Mouse (Mus musculus) myocyte (in vitro differentiated cells): ENCODE measurements around the gene Bdkrb2. TPM values are rescaled to one million over a fixed set of nuclear protein-coding genes. Genes with fewer than 3 reads are reported as not detected.

Experiments
- H3K27me3 ChIP-seq: one replicate; pipeline ENCODE4 v1.6.1; 2011; ENCODE audit not compliant: control insufficient read depth, insufficient read depth, insufficient read length
- H3K36me3 ChIP-seq: one replicate; pipeline ENCODE4 v1.6.1; 2011; ENCODE audit not compliant: control insufficient read depth, insufficient read depth
- H3K4me2 ChIP-seq: one replicate; pipeline ENCODE4 v1.6.1; 2011; ENCODE audit warnings: low read depth, control low read depth
- H3K4me3 ChIP-seq: one replicate; pipeline ENCODE4 v1.5.1; 2011; ENCODE audit warnings: mild to moderate bottlenecking, control low read depth, moderate library complexity
- H3K79me2 ChIP-seq: one replicate; pipeline ENCODE4 v1.6.1; 2011; ENCODE audit not compliant: control insufficient read depth, insufficient read depth
- H3ac ChIP-seq: one replicate; pipeline ENCODE4 v1.6.1; 2011; ENCODE audit not compliant: control insufficient read depth, insufficient read length
- CEBPB ChIP-seq: IDR thresholded peaks from 2 replicates; pipeline ENCODE4 v1.6.1; 2011; ENCODE audit warnings: mild to moderate bottlenecking, moderate library complexity; ENCODE audit not compliant: poor library complexity, insufficient read depth, severe bottlenecking
- E2F4 ChIP-seq: IDR thresholded peaks from one replicate; pipeline ENCODE4 v1.6.1; 2011; ENCODE audit warnings: mild to moderate bottlenecking, control low read depth, moderate library complexity; ENCODE audit not compliant: insufficient read depth
- MAX ChIP-seq: IDR thresholded peaks from one replicate; pipeline ENCODE4 v1.6.1; 2011; ENCODE audit warnings: low read depth, mild to moderate bottlenecking, control low read depth
- MYOD1 ChIP-seq, 3 experiments: IDR thresholded peaks; one replicate each; pipeline ENCODE4 v1.6.1; 2011; ENCODE audit warnings: control low read depth in 2 of 3, low read depth in 2 of 3, mild to moderate bottlenecking in 2 of 3, moderate library complexity in 1 of 3; ENCODE audit not compliant: insufficient read length in 2 of 3, control insufficient read depth in 1 of 3
- MYOG ChIP-seq, 3 experiments: IDR thresholded peaks; one replicate each; pipeline ENCODE4 v1.6.1; 2011; ENCODE audit warnings: control low read depth in 2 of 3, low read depth in 2 of 3, mild to moderate bottlenecking in 2 of 3; ENCODE audit not compliant: insufficient read length in 2 of 3, control insufficient read depth in 1 of 3, insufficient read depth in 1 of 3
- POLR2A ChIP-seq: IDR thresholded peaks from one replicate; pipeline ENCODE4 v1.6.1; 2011; ENCODE audit warnings: low read depth, mild to moderate bottlenecking, control low read depth, moderate library complexity; ENCODE audit not compliant: insufficient read length
- POLR2AphosphoS2 ChIP-seq: IDR thresholded peaks from one replicate; pipeline ENCODE4 v1.6.1; 2011; ENCODE audit warnings: low read depth, control low read depth; ENCODE audit not compliant: insufficient read length
- REST ChIP-seq: IDR thresholded peaks from one replicate; pipeline ENCODE4 v1.6.1; 2011; ENCODE audit warnings: mild to moderate bottlenecking, control low read depth, moderate library complexity; ENCODE audit not compliant: insufficient read depth, insufficient read length
- SRF ChIP-seq: IDR thresholded peaks from one replicate; pipeline ENCODE4 v1.6.1; 2011; ENCODE audit warnings: low read depth; ENCODE audit not compliant: control insufficient read depth, insufficient read length
- TCF12 ChIP-seq: IDR thresholded peaks from one replicate; pipeline ENCODE4 v1.6.1; 2011; ENCODE audit warnings: mild to moderate bottlenecking, control low read depth; ENCODE audit not compliant: poor library complexity, insufficient read depth, severe bottlenecking
- TCF3 ChIP-seq: IDR thresholded peaks from one replicate; pipeline ENCODE4 v1.6.1; 2011; ENCODE audit warnings: low read depth, control low read depth; ENCODE audit not compliant: insufficient read length
- USF1 ChIP-seq: IDR thresholded peaks from one replicate; pipeline ENCODE4 v1.6.1; 2011; ENCODE audit warnings: low read depth, mild to moderate bottlenecking, control low read depth, moderate library complexity
- polyA plus RNA-seq: library from polyadenylated mRNA; unstranded; fragments of >200 nt; fragmentation: generic; extraction: Trizol; gene quantifications from one replicate; pipeline ENCODE4 v1.2.1, GENCODE M21; 2012; ENCODE audit warnings: missing spikeins

Gene Bdkrb2
- polyA plus RNA-seq, 1 experiment, result 2.2 TPM

DNA sequence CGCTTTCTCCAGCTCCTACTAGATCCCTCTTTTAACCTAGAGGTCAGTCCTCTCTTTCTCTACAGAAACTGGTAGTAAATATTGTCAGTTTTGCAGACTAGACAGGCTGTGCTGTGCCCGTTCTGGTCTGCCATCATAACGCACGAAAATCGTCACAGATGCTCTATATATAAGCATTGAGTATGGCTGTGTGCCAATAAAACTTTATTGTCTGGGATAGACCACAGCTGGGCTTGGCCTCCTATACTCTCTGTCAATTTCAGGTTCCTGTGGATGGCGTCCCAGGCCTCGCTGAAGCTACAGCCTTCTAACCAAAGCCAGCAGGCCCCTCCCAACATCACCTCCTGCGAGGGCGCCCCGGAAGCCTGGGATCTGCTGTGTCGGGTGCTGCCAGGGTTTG, 40.9 kb downstream of the Bdkrb2 start:
- TF ChIP-seq E2F4 (no peak), MYOD1 (IDR thresholded peaks at IDR 0.05; ENCODE audit: control insufficient read depth in 1 of 3, insufficient read length in 2 of 3, low read depth in 2 of 3) (no peak), POLR2A (no peak), USF1 (no peak)
- no peak overlapping the region for H3K4me2 ChIP-seq
- no peaks in the 10 kb centered on the region for H3K36me3 ChIP-seq
- H3ac ChIP-seq, result no peak overlapping the region
- no peaks in the 10 kb centered on the region for H3K79me2 ChIP-seq
- no peaks in the 10 kb centered on the region for H3K27me3 ChIP-seq
- H3K4me3 ChIP-seq, result no peak overlapping the region

DNA sequence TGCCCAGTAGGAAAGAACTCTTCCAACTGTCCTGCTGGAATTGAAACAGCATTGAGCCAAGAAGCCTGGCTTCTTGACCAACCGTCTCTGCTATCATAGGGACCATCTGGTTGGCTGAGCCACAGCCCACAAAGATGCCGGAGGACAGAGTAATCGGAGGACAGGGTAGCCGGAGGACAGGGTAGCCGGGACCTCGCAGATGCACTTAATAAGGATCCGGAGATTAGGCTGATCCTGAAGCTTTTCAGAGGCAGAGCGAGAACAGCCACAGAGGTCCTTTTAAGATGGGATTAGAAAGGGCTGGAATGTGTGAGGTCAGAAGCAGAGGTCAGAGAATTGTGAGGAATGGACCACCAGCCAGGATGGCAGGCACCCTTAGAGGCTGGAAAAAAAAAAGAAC, 42.2 kb downstream of the Bdkrb2 start:
- H3K79me2 ChIP-seq, result no peaks in the 10 kb centered on the region

DNA sequence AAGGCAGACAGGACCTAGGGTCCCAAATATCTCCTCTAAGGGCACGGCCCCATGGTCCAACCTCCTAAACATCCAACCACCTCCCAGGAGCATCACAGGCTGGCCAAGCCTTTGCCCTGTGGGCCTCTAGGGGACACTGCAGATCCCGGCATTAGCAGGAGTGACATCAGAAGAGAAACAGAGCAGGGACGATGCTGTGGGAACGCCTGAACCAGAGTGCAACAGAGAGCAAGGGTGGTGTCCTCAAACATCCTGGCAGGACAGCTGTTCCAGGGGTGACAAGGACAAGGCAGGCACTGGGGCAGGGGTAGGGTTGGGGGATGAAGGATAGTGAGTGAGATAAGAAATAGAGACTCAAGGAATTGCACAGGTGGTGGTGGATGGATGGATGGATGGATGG, 43.9 kb downstream of the Bdkrb2 start:
- no peaks in the 10 kb centered on the region for H3K27me3 ChIP-seq
- H3K36me3 ChIP-seq, result no peaks in the 10 kb centered on the region
- no peak overlapping the region for H3K4me3 ChIP-seq
- no peak overlapping the region for H3ac ChIP-seq
- TF ChIP-seq E2F4 (no peak), TCF3 (no peak), REST (no peak), MYOD1 (IDR thresholded peaks at IDR 0.05; ENCODE audit: control insufficient read depth in 1 of 3, insufficient read length in 2 of 3, low read depth in 2 of 3) (no peak), MAX (no peak), CEBPB (no peak), TCF12 (no peak), POLR2A (no peak), POLR2AphosphoS2 (no peak), SRF (no peak), USF1 (no peak), MYOG (IDR thresholded peaks at IDR 0.05; ENCODE audit: control insufficient read depth in 1 of 3, insufficient read depth in 1 of 3, insufficient read length in 2 of 3, low read depth in 2 of 3) (no peak)
- H3K79me2 ChIP-seq, result no peaks in the 10 kb centered on the region
- no peak overlapping the region for H3K4me2 ChIP-seq

More for the DNA sequence above, 42.2 kb downstream of the Bdkrb2 start:
- Histone ChIP-seq H3ac (no peak overlapping the region), H3K4me3 (no peak overlapping the region), H3K36me3 (no peaks in the 10 kb centered on the region), H3K4me2 (no peak overlapping the region), H3K27me3 (no peaks in the 10 kb centered on the region)
- TF ChIP-seq TCF12, result no peak
- no peak for TF ChIP-seq SRF
- TF ChIP-seq POLR2A, result no peak
- TF ChIP-seq CEBPB, result no peak
- TF ChIP-seq MYOG (IDR thresholded peaks at IDR 0.05; ENCODE audit: control insufficient read depth in 1 of 3, insufficient read depth in 1 of 3, insufficient read length in 2 of 3, low read depth in 2 of 3), result no peak
- TF ChIP-seq MYOD1 (IDR thresholded peaks at IDR 0.05; ENCODE audit: control insufficient read depth in 1 of 3, insufficient read length in 2 of 3, low read depth in 2 of 3), result no peak
- TF ChIP-seq REST, result no peak

DNA sequence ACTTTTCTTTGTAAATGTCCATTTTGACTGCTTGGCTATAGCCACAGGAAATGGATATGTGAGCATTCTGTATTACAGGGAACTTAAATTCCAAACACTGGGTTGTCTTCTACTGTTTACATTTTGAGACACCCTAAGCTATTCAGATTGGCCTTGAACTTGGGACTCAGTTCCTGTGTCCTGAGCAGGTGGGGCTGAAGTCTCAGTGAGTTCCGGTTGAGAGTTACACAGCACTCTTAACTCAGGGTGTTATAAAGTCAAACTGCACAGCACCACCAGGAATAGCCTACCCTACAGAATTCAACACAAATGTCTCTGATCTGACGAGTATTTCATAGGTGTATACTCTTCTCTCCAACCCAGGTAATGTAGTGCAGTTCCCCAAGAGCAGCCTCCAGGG, 48.0 kb downstream of the Bdkrb2 start:
- no peak overlapping the region for H3K4me3 ChIP-seq
- no peaks in the 10 kb centered on the region for H3K36me3 ChIP-seq

DNA sequence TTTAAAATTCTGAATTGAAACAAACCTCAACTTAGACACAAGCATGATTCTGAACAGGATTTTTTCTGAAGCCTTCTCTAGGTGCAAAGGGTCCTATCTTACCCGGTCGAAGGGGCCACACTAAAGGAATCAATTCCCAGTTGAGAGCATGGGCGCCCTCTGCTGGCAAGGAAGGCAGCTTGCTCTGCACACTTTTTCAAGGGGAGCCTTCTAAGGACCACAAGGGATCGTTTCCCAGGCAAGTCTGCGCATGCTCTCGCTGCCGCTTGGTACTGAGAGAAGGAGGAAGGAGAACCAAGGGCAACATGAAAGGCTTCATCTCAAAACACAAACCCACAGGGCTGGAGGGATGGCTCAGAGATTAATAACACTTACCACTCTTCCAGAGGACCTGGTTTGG, 48.7 kb downstream of the Bdkrb2 start:
- Histone ChIP-seq H3K36me3 (no peaks in the 10 kb centered on the region), H3ac (no peak overlapping the region), H3K79me2 (no peaks in the 10 kb centered on the region), H3K4me2 (no peak overlapping the region), H3K27me3 (no peaks in the 10 kb centered on the region), H3K4me3 (no peak overlapping the region)
- peak; percentile 5 for TF ChIP-seq POLR2AphosphoS2
- TF ChIP-seq MAX, result no peak

More for the DNA sequence above, 48.0 kb downstream of the Bdkrb2 start:
- no peak overlapping the region for H3ac ChIP-seq
- H3K27me3 ChIP-seq, result no peaks in the 10 kb centered on the region
- TF ChIP-seq REST, result no peak
- TF ChIP-seq POLR2A, result no peak
- TF ChIP-seq MAX, result no peak
- TF ChIP-seq USF1, result no peak
- no peak overlapping the region for H3K4me2 ChIP-seq
- H3K79me2 ChIP-seq, result no peaks in the 10 kb centered on the region

DNA sequence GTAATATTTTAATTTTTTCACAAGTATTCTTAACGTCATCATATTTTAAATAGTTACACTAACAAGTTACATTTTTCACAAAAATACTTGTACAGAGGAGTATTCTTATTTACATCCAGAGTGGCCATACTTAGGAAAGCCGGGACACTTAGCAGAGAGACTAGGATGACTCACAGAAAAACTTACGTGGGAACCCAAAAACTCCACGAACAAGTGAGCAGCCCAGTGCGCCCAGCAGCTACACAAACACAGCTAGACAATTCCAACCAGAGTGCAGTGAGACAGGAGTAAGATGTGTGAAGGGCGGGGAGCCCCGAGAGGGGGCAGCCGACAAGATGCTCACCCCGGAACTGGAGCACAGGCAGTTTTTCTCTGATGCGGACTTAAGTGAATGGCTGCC, 50.5 kb downstream of the Bdkrb2 start:
- no peaks in the 10 kb centered on the region for H3K27me3 ChIP-seq
- no peak for TF ChIP-seq CEBPB
- no peak for TF ChIP-seq MYOG (IDR thresholded peaks at IDR 0.05; ENCODE audit: control insufficient read depth in 1 of 3, insufficient read depth in 1 of 3, insufficient read length in 2 of 3, low read depth in 2 of 3)
- no peak for TF ChIP-seq E2F4
- no peak for TF ChIP-seq REST
- no peak for TF ChIP-seq POLR2AphosphoS2
- no peak for TF ChIP-seq SRF
- TF ChIP-seq TCF12, result no peak
- no peak for TF ChIP-seq TCF3
- TF ChIP-seq MAX, result no peak
- no peak for TF ChIP-seq POLR2A
- TF ChIP-seq USF1, result no peak
- no peak for TF ChIP-seq MYOD1 (IDR thresholded peaks at IDR 0.05; ENCODE audit: control insufficient read depth in 1 of 3, insufficient read length in 2 of 3, low read depth in 2 of 3)

More for the DNA sequence above, 50.5 kb downstream of the Bdkrb2 start:
- Histone ChIP-seq H3ac (no peak overlapping the region), H3K4me2 (no peak overlapping the region), H3K79me2 (no peaks in the 10 kb centered on the region), H3K36me3 (peaks cover 3% of the 10 kb centered on the region), H3K4me3 (no peak overlapping the region)
